Mouse (Mus musculus) myocyte (in vitro differentiated cells): Measurements from ENCODE around the gene Inka2.

Experiments used
- MYOG ChIP-seq, 3 experiments: IDR thresholded peaks; one replicate each; pipeline ENCODE4 v1.6.1; 2011; ENCODE audit warnings: control low read depth in 2 of 3, low read depth in 2 of 3, mild to moderate bottlenecking in 2 of 3; ENCODE audit not compliant: insufficient read length in 2 of 3, control insufficient read depth in 1 of 3, insufficient read depth in 1 of 3
- POLR2A ChIP-seq: IDR thresholded peaks from one replicate; pipeline ENCODE4 v1.6.1; 2011; ENCODE audit warnings: low read depth, mild to moderate bottlenecking, control low read depth, moderate library complexity; ENCODE audit not compliant: insufficient read length
- POLR2AphosphoS2 ChIP-seq: IDR thresholded peaks from one replicate; pipeline ENCODE4 v1.6.1; 2011; ENCODE audit warnings: low read depth, control low read depth; ENCODE audit not compliant: insufficient read length
- TCF3 ChIP-seq: IDR thresholded peaks from one replicate; pipeline ENCODE4 v1.6.1; 2011; ENCODE audit warnings: low read depth, control low read depth; ENCODE audit not compliant: insufficient read length

DNA sequence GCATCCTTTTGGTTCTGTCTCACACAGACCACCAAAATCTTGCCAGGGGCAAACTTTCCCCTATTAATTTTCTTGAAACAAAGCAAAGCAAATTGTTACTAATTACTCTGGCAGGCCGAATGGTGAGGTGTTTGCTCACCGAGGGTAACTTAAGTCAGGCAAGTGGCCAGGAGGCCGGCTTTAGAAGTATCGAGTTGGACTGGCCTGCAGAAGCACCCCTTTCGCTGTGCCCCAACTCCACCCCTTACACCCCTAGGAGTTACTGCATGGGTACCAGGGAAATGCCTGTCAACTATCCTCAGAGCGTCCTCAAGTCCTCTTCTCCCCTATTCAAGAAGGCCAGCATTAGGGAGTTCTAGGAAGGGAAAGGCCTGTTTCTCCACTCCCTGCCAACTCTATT is 828 bp upstream of the Inka2 start:
- TF ChIP-seq POLR2AphosphoS2 (no peak), MYOG (IDR thresholded peaks at IDR 0.05; ENCODE audit: control insufficient read depth in 1 of 3, insufficient read depth in 1 of 3, insufficient read length in 2 of 3, low read depth in 2 of 3) (no peak), TCF3 (no peak), POLR2A (no peak)
